Mouse (Mus musculus): ENCODE data around the gene Slxl1.
"Not testable (repeated sequence)": the region's sequence is repeated elsewhere in the genome, so short reads cannot be mapped to it uniquely, and the experiment has no call there.

The Slxl1 gene

GRCm38 (mm10) chrX:55226576-55226975 is at the start of gene Slxl1:
Gene Slxl1 (plus strand): TSS chrX:55226876.
- not testable (repeated sequence) for DNase-seq (ENCODE audit: low spot score)
